Mouse (Mus musculus): ENCODE measurements around the gene Unc45a. TPM values are rescaled to one million over a fixed set of nuclear protein-coding genes. Genes with fewer than 3 reads are reported as not detected.

The Unc45a gene
- polyA plus RNA-seq, 1 experiment from 2014 or later, result 49.7 TPM

GRCm38 (mm10) chr7:80319846-80320496 lies 20.8 kb downstream of the Unc45a start:
- 76% methylated on average over 19 of the region's 19 CpGs for WGBS
- Histone ChIP-seq H3K4me3 (no peak overlapping the region), H3K27ac (no peak overlapping the region), H3K27me3 (no peaks in the 10 kb centered on the region), H3K4me1 (peaks cover 10% of the 10 kb centered on the region), H3K9me3 (no peaks in the 10 kb centered on the region), H3K4me2 (replicated peaks) (no peak overlapping the region), H3K9ac (no peak overlapping the region), H3K36me3 (peaks cover 55% of the 10 kb centered on the region)
- ATAC-seq (ENCODE audit: low FRiP score, low read depth), result no peak

GRCm38 (mm10) chr7:80318670-80319069 lies 22.1 kb downstream of the Unc45a start:
- H3K9me3 ChIP-seq, result no peaks in the 10 kb centered on the region
- peaks cover 67% of the 10 kb centered on the region for H3K36me3 ChIP-seq
- ATAC-seq (ENCODE audit: low FRiP score, low read depth), result no peak

GRCm38 (mm10) chr7:80317439-80318115 lies 23.2 kb downstream of the Unc45a start:
- H3K4me3 ChIP-seq, result no peak overlapping the region
- H3K4me2 ChIP-seq (replicated peaks), result no peak overlapping the region
- H3K27me3 ChIP-seq, result no peaks in the 10 kb centered on the region
- H3K9ac ChIP-seq, result no peak overlapping the region
- H3K36me3 ChIP-seq, result peaks cover 78% of the 10 kb centered on the region
- H3K9me3 ChIP-seq, result no peaks in the 10 kb centered on the region
- no peaks in the 10 kb centered on the region for H3K4me1 ChIP-seq
- no peak overlapping the region for H3K27ac ChIP-seq
- WGBS, result 71% methylated on average over 1 of the region's 1 CpGs
- ATAC-seq (ENCODE audit: low FRiP score, low read depth), result no peak

More at GRCm38 (mm10) chr7:80318670-80319069, 22.1 kb downstream of the Unc45a start:
- no peak overlapping the region for H3K4me2 ChIP-seq (replicated peaks)
- H3K27ac ChIP-seq, result no peak overlapping the region
- H3K9ac ChIP-seq, result no peak overlapping the region
- 87% methylated on average over 4 of the region's 4 CpGs for WGBS
- no peak overlapping the region for H3K4me3 ChIP-seq
- peaks cover 10% of the 10 kb centered on the region for H3K4me1 ChIP-seq
- H3K27me3 ChIP-seq, result no peaks in the 10 kb centered on the region

- 81% methylated on average over 2 of the region's 2 CpGs for WGBS
- no peaks in the 10 kb centered on the region for H3K27me3 ChIP-seq
These were observed 25.1 kb downstream of the Unc45a start for GRCm38 (mm10) chr7:80315733-80316132.

GRCm38 (mm10) chr7:80310771-80311170 lies 30.0 kb downstream of the Unc45a start:
- Histone ChIP-seq H3K27me3 (no peaks in the 10 kb centered on the region), H3K27ac (no peak overlapping the region), H3K9me3 (no peaks in the 10 kb centered on the region), H3K4me2 (replicated peaks) (no peak overlapping the region), H3K4me3 (no peak overlapping the region), H3K9ac (no peak overlapping the region), H3K36me3 (peaks cover 95% of the 10 kb centered on the region), H3K4me1 (no peaks in the 10 kb centered on the region)
- 78% methylated on average over 7 of the region's 7 CpGs for WGBS
- ATAC-seq (ENCODE audit: low FRiP score, low read depth), result no peak

More at GRCm38 (mm10) chr7:80315733-80316132, 25.1 kb downstream of the Unc45a start:
- Histone ChIP-seq H3K27ac (no peak overlapping the region), H3K4me1 (no peaks in the 10 kb centered on the region), H3K36me3 (peaks cover 92% of the 10 kb centered on the region), H3K9me3 (no peaks in the 10 kb centered on the region), H3K9ac (no peak overlapping the region), H3K4me2 (replicated peaks) (no peak overlapping the region), H3K4me3 (no peak overlapping the region)
- ATAC-seq (ENCODE audit: low FRiP score, low read depth), result no peak

GRCm38 (mm10) chr7:80307766-80308165 lies 33.0 kb downstream of the Unc45a start:
- no peak overlapping the region for H3K27ac ChIP-seq
- 85% methylated on average over 3 of the region's 3 CpGs for WGBS
- no peak overlapping the region for H3K4me3 ChIP-seq
- H3K36me3 ChIP-seq, result peaks cover 93% of the 10 kb centered on the region
- ATAC-seq (ENCODE audit: low FRiP score, low read depth), result no peak
- H3K9me3 ChIP-seq, result no peaks in the 10 kb centered on the region
- no peaks in the 10 kb centered on the region for H3K4me1 ChIP-seq
- no peak overlapping the region for H3K4me2 ChIP-seq (replicated peaks)
- H3K27me3 ChIP-seq, result no peaks in the 10 kb centered on the region
- H3K9ac ChIP-seq, result no peak overlapping the region

- Histone ChIP-seq H3K27me3 (no peaks in the 10 kb centered on the region), H3K9ac (no peak overlapping the region), H3K4me2 (replicated peaks) (no peak overlapping the region), H3K36me3 (peaks cover 69% of the 10 kb centered on the region), H3K27ac (no peak overlapping the region), H3K4me3 (no peak overlapping the region), H3K4me1 (peaks cover 12% of the 10 kb centered on the region), H3K9me3 (no peaks in the 10 kb centered on the region)
- 89% methylated on average over 2 of the region's 2 CpGs for WGBS
- no peak for ATAC-seq (ENCODE audit: low FRiP score, low read depth)
These were observed 39.3 kb downstream of the Unc45a start for GRCm38 (mm10) chr7:80301522-80301921.

- ATAC-seq (ENCODE audit: low FRiP score, low read depth), result no peak
- H3K9ac ChIP-seq, result no peak overlapping the region
- no peak overlapping the region for H3K4me3 ChIP-seq
- WGBS, result 88% methylated on average over 3 of the region's 3 CpGs
- H3K9me3 ChIP-seq, result no peaks in the 10 kb centered on the region
- peaks cover 25% of the 10 kb centered on the region for H3K4me1 ChIP-seq
- H3K27ac ChIP-seq, result no peak overlapping the region
- peaks cover 51% of the 10 kb centered on the region for H3K36me3 ChIP-seq
- H3K4me2 ChIP-seq (replicated peaks), result no peak overlapping the region
- H3K27me3 ChIP-seq, result no peaks in the 10 kb centered on the region
These were observed 41.2 kb downstream of the Unc45a start for GRCm38 (mm10) chr7:80299568-80299967.

GRCm38 (mm10) chr7:80298754-80299153 lies 42.1 kb downstream of the Unc45a start:
- H3K4me2 ChIP-seq (replicated peaks), result no peak overlapping the region
- no peak overlapping the region for H3K27ac ChIP-seq
- 94% methylated on average over 4 of the region's 4 CpGs for WGBS
- peaks cover 43% of the 10 kb centered on the region for H3K36me3 ChIP-seq
- no peaks in the 10 kb centered on the region for H3K27me3 ChIP-seq
- no peak for ATAC-seq (ENCODE audit: low FRiP score, low read depth)
- no peak overlapping the region for H3K4me3 ChIP-seq
- peaks cover 25% of the 10 kb centered on the region for H3K4me1 ChIP-seq
- H3K9me3 ChIP-seq, result no peaks in the 10 kb centered on the region
- no peak overlapping the region for H3K9ac ChIP-seq

GRCm38 (mm10) chr7:80297041-80297440 lies 43.8 kb downstream of the Unc45a start:
- peaks cover 33% of the 10 kb centered on the region for H3K36me3 ChIP-seq
- no peak overlapping the region for H3K9ac ChIP-seq
- ATAC-seq (ENCODE audit: low FRiP score, low read depth), result no peak
- 90% methylated on average over 3 of the region's 3 CpGs for WGBS
- no peak overlapping the region for H3K4me2 ChIP-seq (replicated peaks)
- H3K4me1 ChIP-seq, result peaks cover 25% of the 10 kb centered on the region
- H3K9me3 ChIP-seq, result no peaks in the 10 kb centered on the region
- no peaks in the 10 kb centered on the region for H3K27me3 ChIP-seq
- H3K27ac ChIP-seq, result no peak overlapping the region
- H3K4me3 ChIP-seq, result no peak overlapping the region

GRCm38 (mm10) chr7:80296462-80296861 lies 44.3 kb downstream of the Unc45a start:
- Histone ChIP-seq H3K27me3 (no peaks in the 10 kb centered on the region), H3K4me3 (peak overlapping the region; percentile 85; the same call in 1 of the 2 replicates), H3K27ac (no peak overlapping the region), H3K4me1 (peaks cover 25% of the 10 kb centered on the region), H3K4me2 (replicated peaks) (peak overlapping the region; percentile 74), H3K9me3 (no peaks in the 10 kb centered on the region), H3K36me3 (peaks cover 33% of the 10 kb centered on the region), H3K9ac (no peak overlapping the region)
- WGBS, result 92% methylated on average over 6 of the region's 6 CpGs
- ATAC-seq (ENCODE audit: low FRiP score, low read depth), result no peak

- WGBS, result 7% methylated on average over 37 of the region's 37 CpGs
- H3K9me3 ChIP-seq, result no peaks in the 10 kb centered on the region
- H3K27me3 ChIP-seq, result no peaks in the 10 kb centered on the region
- H3K4me1 ChIP-seq, result peaks cover 25% of the 10 kb centered on the region
- peak overlapping the region; percentile 85 for H3K4me3 ChIP-seq
- peak overlapping the region; percentile 85 for H3K9ac ChIP-seq
- no peak; the same call in 1 of the 2 replicates for ATAC-seq (ENCODE audit: low FRiP score, low read depth)
- H3K4me2 ChIP-seq (replicated peaks), result peak overlapping the region; percentile 74
- peaks cover 33% of the 10 kb centered on the region for H3K36me3 ChIP-seq
- H3K27ac ChIP-seq, result peak overlapping the region; percentile 82
These were observed 45.8 kb downstream of the Unc45a start for GRCm38 (mm10) chr7:80294764-80295648.
